Mouse (Mus musculus) layer of hippocampus, postnatal 25 days (tissue): ENCODE results near the gene Pex5. TPM values are rescaled to one million over a fixed set of nuclear protein-coding genes. Genes with fewer than 3 reads are reported as not detected.

Experiments
- DNase-seq, 2 experiments: peaks; one replicate each; pipeline ENCODE4 v3.0.0; 2022; ENCODE audit warnings: mixed read lengths in 2 of 2, low spot score in 1 of 2; ENCODE audit errors: extremely low spot score in 1 of 2
- total RNA-seq, 2 experiments: library from RNA; stranded (reverse); gene quantifications; 2 replicates each; pipeline ENCODE4 v1.2.3; 2021

Pex5 gene
- total RNA-seq, 2 experiments from 2014 or later, result 55.5 to 58.9 TPM

- no peak for DNase-seq
These were observed 40.2 kb downstream of the Pex5 start for GRCm38 (mm10) chr6:124374683-124375082.

- DNase-seq, result no peak
These were observed 41.2 kb downstream of the Pex5 start for GRCm38 (mm10) chr6:124373584-124374206.

GRCm38 (mm10) chr6:124364328-124364727 is 50.5 kb downstream of the Pex5 start:
- no peak for DNase-seq

- DNase-seq, result no peak
These were observed 54.3 kb downstream of the Pex5 start for GRCm38 (mm10) chr6:124360549-124360948.

- DNase-seq, result no peak
These were observed 55.9 kb downstream of the Pex5 start for GRCm38 (mm10) chr6:124358953-124359352.

- no peak for DNase-seq
These were observed 61.6 kb downstream of the Pex5 start for GRCm38 (mm10) chr6:124353246-124353645.

Other genes starting within 250 kb of the Pex5 start
- gene Vmn2r27, start 183.2 kb downstream of the Pex5 start, total RNA-seq, result not detected
- gene Cd163, start 110.4 kb downstream of the Pex5 start, total RNA-seq, result 1 to 10 TPM in 1 of 2 experiments, under 1 TPM in 1; 0.87 to 2.4 TPM
- gene Clstn3, start 49.7 kb upstream of the Pex5 start, total RNA-seq, result 100 to 1,000 TPM; 278 to 279 TPM
- under 1 TPM; 0.28 to 0.42 TPM for gene C1rl, start 78.0 kb upstream of the Pex5 start, total RNA-seq
- under 1 TPM; 0.66 to 0.82 TPM for gene C1ra, start 97.3 kb upstream of the Pex5 start, total RNA-seq
- gene C1s1, start 127.3 kb upstream of the Pex5 start, total RNA-seq, result 1 to 10 TPM; 1.0 to 1.6 TPM
- gene C1rb, start 155.2 kb upstream of the Pex5 start, total RNA-seq, result not detected
- gene C1s2, start 221.0 kb upstream of the Pex5 start, total RNA-seq, result under 1 TPM in 1 of 2 experiments, not detected in 1; 0.25 TPM
- 10 to 100 TPM; 30.9 to 34.0 TPM for gene Lpcat3, start 248.0 kb upstream of the Pex5 start, total RNA-seq